In genomic region chr2:73615456-73615855, GRCm38 (mm10) we compare ENCODE assay signal across 23 mouse cellular contexts. TPM values are rescaled to one million over a fixed set of nuclear protein-coding genes. Genes with fewer than 3 reads are reported as not detected.
DNase-seq lines count a peak whose midpoint lies in the region; ATAC-seq and TF ChIP-seq lines count a peak whose summit lies in the region.
"Had no signal": no experiment of that assay in that cellular context is flagged by ENCODE, and none has a peak within 500 bp of the region (broad histone marks: within the 10 kb centered on the region; RNA-seq: fewer than 3 reads in every experiment).

No protein-coding gene starts in this region.

- no peaks in the 10 kb centered on the region for H3K27me3 ChIP-seq in kidney, embryonic 14.5 days (ENCODE audit: control insufficient read depth, insufficient read depth, low read length)
- H3K27me3 ChIP-seq in midbrain, embryonic 11.5 days (ENCODE audit: control insufficient read depth, insufficient read depth, low read length), result no peaks in the 10 kb centered on the region
- no peaks in the 10 kb centered on the region for H3K27me3 ChIP-seq in midbrain, postnatal 0 days (ENCODE audit: insufficient read depth, low read length)
- H3K27me3 ChIP-seq: embryonic facial prominence, embryonic 12.5 days; forebrain, embryonic 15.5 days; heart, embryonic 15.5 days; hindbrain, embryonic 15.5 days had no signal

- 0 out of 2 replicates have a peak, but pooled peaks cover 2% of the 10 kb centered on the region for H3K4me1 ChIP-seq in kidney, embryonic 14.5 days (ENCODE audit: control insufficient read depth, insufficient read depth, low read length)
- H3K4me1 ChIP-seq in midbrain, embryonic 11.5 days (ENCODE audit: control insufficient read depth, insufficient read depth, low read length), result no peaks in the 10 kb centered on the region
- H3K4me1 ChIP-seq in midbrain, postnatal 0 days (ENCODE audit: insufficient read depth, low read length), result no peaks in the 10 kb centered on the region
- H3K4me1 ChIP-seq: forebrain, embryonic 15.5 days; heart, embryonic 15.5 days; hindbrain, embryonic 15.5 days had no signal

- no peaks in the 10 kb centered on the region; the same call in 1 of the 2 replicates for H3K36me3 ChIP-seq in kidney, embryonic 14.5 days (ENCODE audit: control insufficient read depth, insufficient read depth, low read length)
- H3K36me3 ChIP-seq in midbrain, embryonic 11.5 days (ENCODE audit: control insufficient read depth, insufficient read depth, low read length), result no peaks in the 10 kb centered on the region
- peaks cover 36% of the 10 kb centered on the region for H3K36me3 ChIP-seq in midbrain, postnatal 0 days (ENCODE audit: insufficient read depth, low read length)
- H3K36me3 ChIP-seq: G1E had no signal

- no peak overlapping the region for H3K4me3 ChIP-seq in gastrocnemius, adult 2 months
- H3K4me3 ChIP-seq in kidney, embryonic 14.5 days (ENCODE audit: low read length), result no peak overlapping the region
- no peak overlapping the region for H3K4me3 ChIP-seq in midbrain, embryonic 11.5 days (ENCODE audit: low read depth, low read length)
- H3K4me3 ChIP-seq in midbrain, postnatal 0 days (ENCODE audit: low read depth, low read length), result no peak overlapping the region
- H3K4me3 ChIP-seq: embryonic facial prominence, embryonic 12.5 days; forebrain, embryonic 15.5 days; heart, embryonic 15.5 days; hindbrain, embryonic 15.5 days had no signal

- peak; percentile 52; the same call in 1 of the 2 replicates for ATAC-seq in kidney, embryonic 14.5 days (ENCODE audit: low FRiP score, low TSS enrichment)
- ATAC-seq in midbrain, embryonic 11.5 days (ENCODE audit: low FRiP score), result no peak
- no peak for ATAC-seq in midbrain, postnatal 0 days (ENCODE audit: low FRiP score)
- ATAC-seq: CD4-positive, CD25-positive, alpha-beta regulatory T cell, adult 4 months; forebrain, embryonic 15.5 days had no signal

- TF ChIP-seq CTCF in gastrocnemius, adult 2 months (IDR thresholded peaks at IDR 0.05), result no peak
- TF ChIP-seq CTCF in midbrain, postnatal 0 days (IDR thresholded peaks at IDR 0.05), result no peak

- 65% methylated on average over 5 of the region's 5 CpGs for WGBS in kidney, embryonic 14.5 days
- WGBS in midbrain, embryonic 11.5 days, result 97% methylated on average over 5 of the region's 5 CpGs
- WGBS in midbrain, postnatal 0 days, result 92% methylated on average over 5 of the region's 5 CpGs

- no peak overlapping the region for H3K27ac ChIP-seq in gastrocnemius, adult 2 months
- no peak overlapping the region for H3K27ac ChIP-seq in kidney, embryonic 14.5 days (ENCODE audit: low read depth, low read length)
- no peak overlapping the region for H3K27ac ChIP-seq in midbrain, embryonic 11.5 days (ENCODE audit: low read depth, low read length)
- H3K27ac ChIP-seq in midbrain, postnatal 0 days (ENCODE audit: low read depth, low read length), result no peak overlapping the region
- H3K27ac ChIP-seq: embryonic facial prominence, embryonic 12.5 days; forebrain, embryonic 15.5 days; heart, embryonic 15.5 days; hindbrain, embryonic 15.5 days had no signal

- intact Hi-C loops in gastrocnemius, adult 2 months (cut with DNase I), result no loop called here
- intact Hi-C loops in gastrocnemius, postnatal 14 days (cut with DNase I; ENCODE audit: low total_unique reads), result no loop called here

- H3K9me3 ChIP-seq in kidney, embryonic 14.5 days (ENCODE audit: control insufficient read depth, low read length), result no peaks in the 10 kb centered on the region
- H3K9me3 ChIP-seq in midbrain, embryonic 11.5 days (ENCODE audit: control insufficient read depth, low read length), result no peaks in the 10 kb centered on the region
- H3K9me3 ChIP-seq in midbrain, postnatal 0 days (ENCODE audit: low read length), result no peaks in the 10 kb centered on the region
- H3K9me3 ChIP-seq: embryonic facial prominence, embryonic 12.5 days; forebrain, embryonic 15.5 days; G1E; heart, embryonic 15.5 days; hindbrain, embryonic 15.5 days had no signal

- peak; percentile 25 for DNase-seq in gastrocnemius, adult 2 months
- no peak for DNase-seq in gastrocnemius, postnatal 14 days
- DNase-seq in kidney, adult 18-20 months, result no peak
- DNase-seq in midbrain, embryonic 11.5 days (ENCODE audit: low spot score, missing footprints), result peak; percentile 47
- no peak for DNase-seq in midbrain, postnatal 0 days (ENCODE audit: low spot score)
- DNase-seq in skeletal muscle tissue, adult 2 months (ENCODE audit: low read depth, low spot score), result peak; percentile 56
- DNase-seq: adrenal gland, adult 8-10 months; adrenal gland, postnatal 36 days; B cell, adult 2 months; cerebellum, adult 2 months; cerebellum, postnatal 14 days; gastrocnemius, postnatal 36 days; heart, adult 18-20 months; heart, postnatal 36 days had no signal

- H3K4me2 ChIP-seq in kidney, embryonic 14.5 days (replicated peaks; ENCODE audit: low read depth, low read length), result no peak overlapping the region
- no peak overlapping the region for H3K4me2 ChIP-seq in midbrain, embryonic 11.5 days
- H3K4me2 ChIP-seq in midbrain, postnatal 0 days (ENCODE audit: low read depth, low read length, poor library complexity, severe bottlenecking), result no peak overlapping the region
- H3K4me2 ChIP-seq: embryonic facial prominence, embryonic 12.5 days; forebrain, embryonic 15.5 days; heart, embryonic 11.5 days; heart, embryonic 15.5 days; hindbrain, embryonic 15.5 days had no signal

- H3K9ac ChIP-seq in kidney, embryonic 14.5 days (ENCODE audit: low read depth, low read length), result no peak overlapping the region
- H3K9ac ChIP-seq in midbrain, embryonic 11.5 days (ENCODE audit: low read length), result no peak overlapping the region
- no peak overlapping the region for H3K9ac ChIP-seq in midbrain, postnatal 0 days (replicated peaks; ENCODE audit: low read length, poor library complexity, severe bottlenecking)
- H3K9ac ChIP-seq: embryonic facial prominence, embryonic 12.5 days; forebrain, embryonic 15.5 days; heart, embryonic 15.5 days; hindbrain, embryonic 15.5 days had no signal

RNA-seq across cellular contexts. Expression of gene Chrna1, which starts 35.3 kb away (rescaled TPM):
- 1 to 10 TPM; 4.5 to 6.2 TPM for total RNA-seq in gastrocnemius, adult 2 months (2021)
- total RNA-seq in gastrocnemius, postnatal 14 days (2021), result 10 to 100 TPM; 14.4 to 17.4 TPM
- polyA plus RNA-seq in kidney, embryonic 14.5 days (2014; fragmentation: Nextera tagmentation; extraction: Ambion mirVana), result 0.35 and 0.86 TPM in 2 replicates
- polyA plus RNA-seq in midbrain, embryonic 11.5 days (2014; fragmentation: Nextera tagmentation; extraction: Ambion mirVana), result 0.25 TPM in 2 replicates
- 0.22 TPM in 1 of 2 replicates, not detected in the other for total RNA-seq in midbrain, postnatal 0 days (2014; rRNA removed)
- polyA plus RNA-seq in midbrain, postnatal 0 days (2015; fragmentation: Nextera tagmentation; extraction: Ambion mirVana), result 0.25 and 0.31 TPM in 2 replicates
- total RNA-seq: adrenal gland, postnatal 36 days; common myeloid progenitor, adult 5-6 weeks; heart, postnatal 36 days had no signal
- polyA plus RNA-seq: CD4-positive, CD25-positive, alpha-beta regulatory T cell, adult 4 months; G1E had no signal

Comparison
In these comparisons a context has a peak if more than half of its experiments do, and no peak if none do; other contexts are left out.
1. DNase-seq: peak in gastrocnemius, adult 2 months (single experiment), midbrain, embryonic 11.5 days (single experiment) and skeletal muscle tissue, adult 2 months (single experiment); none in gastrocnemius, postnatal 14 days (single experiment), kidney, adult 18-20 months (single experiment) and midbrain, postnatal 0 days (single experiment).